Mouse (Mus musculus) intestine, embryonic 15.5 days (tissue): Measurements from ENCODE around the gene Psma4. TPM values are rescaled to one million over a fixed set of nuclear protein-coding genes. Genes with fewer than 3 reads are reported as not detected.

Experiments used
- ATAC-seq: fragments of 200-750 bp; cut with Nextera tagmentation; 2 replicates; pipeline ENCODE4 v1.8.0; 2017; ENCODE audit warnings: moderate TSS enrichment, moderate library complexity
- H3K27ac ChIP-seq: fragments of 300-500 bp; sonication (generic); 2 replicates; pipeline ENCODE4 v1.5.1; 2015; ENCODE audit warnings: mild to moderate bottlenecking, inconsistent platforms
- H3K27me3 ChIP-seq: fragments of 300-500 bp; sonication (generic); replicated peaks from 2 replicates; pipeline ENCODE4 v1.6.1; 2015; ENCODE audit warnings: inconsistent platforms
- H3K36me3 ChIP-seq: fragments of 300-500 bp; sonication (generic); 2 replicates; pipeline ENCODE4 v1.6.1; 2015; ENCODE audit warnings: inconsistent platforms
- H3K4me1 ChIP-seq: fragments of 300-500 bp; sonication (generic); replicated peaks from 2 replicates; pipeline ENCODE4 v1.6.1; 2015; ENCODE audit warnings: inconsistent platforms
- H3K4me2 ChIP-seq: fragments of 300-500 bp; sonication (generic); replicated peaks from 2 replicates; pipeline ENCODE4 v1.6.1; 2015; ENCODE audit warnings: mild to moderate bottlenecking, inconsistent platforms
- H3K4me3 ChIP-seq: fragments of 300-500 bp; sonication (generic); replicated peaks from 2 replicates; pipeline ENCODE4 v1.5.1; 2015; ENCODE audit warnings: inconsistent platforms
- H3K9ac ChIP-seq: fragments of 300-500 bp; sonication (generic); 2 replicates; pipeline ENCODE4 v1.6.1; 2015; ENCODE audit warnings: inconsistent platforms
- H3K9me3 ChIP-seq: fragments of 300-500 bp; sonication (generic); 2 replicates; pipeline ENCODE4 v1.6.1; 2016; ENCODE audit warnings: inconsistent platforms
- WGBS: fragments of 180-500 bp; shearing (Covaris S2); methylation state at CpG from one replicate; pipeline ENCODE4 v1.1.7; 2015; 5-methylcytosine and 5-hydroxymethylcytosine counted together
- polyA plus RNA-seq: library from polyadenylated mRNA; unstranded; fragments of >200 nt; fragmentation: Nextera tagmentation; extraction: Ambion mirVana; gene quantifications from 2 replicates; pipeline ENCODE4 v1.2.1, GENCODE M21; 2015

Psma4 gene
- polyA plus RNA-seq = 305 TPM in 2 replicates

- peak; percentile 100 for ATAC-seq
- under 1% methylated on average over 64 of the region's 65 CpGs for WGBS
- Histone ChIP-seq H3K4me2 (peak within 1 kb of the TSS; percentile 59), H3K9me3 (no peaks in the 10 kb centered on the region), H3K9ac (peak within 1 kb of the TSS; percentile 88), H3K27me3 (no peaks in the 10 kb centered on the region), H3K4me3 (peak within 1 kb of the TSS; percentile 89), H3K4me1 (peaks cover 8% of the 10 kb centered on the region), H3K27ac (peak within 1 kb of the TSS; percentile 94), H3K36me3 (0 out of 2 replicates have a peak, but pooled peaks cover 6% of the 10 kb centered on the region)
These were observed at the start of gene Psma4, which contains the start of gene AY074887 for GRCm38 (mm10) chr9:54950575-54951321. Psma4 (plus strand) TSS chr9:54950790. AY074887 (minus strand) TSS chr9:54950998.

GRCm38 (mm10) chr9:54909446-54909845 lies 41.1 kb upstream of the Psma4 start:
- Histone ChIP-seq H3K27ac (no peak overlapping the region), H3K4me1 (no peaks in the 10 kb centered on the region), H3K4me3 (no peak overlapping the region), H3K4me2 (no peak overlapping the region), H3K9me3 (no peaks in the 10 kb centered on the region), H3K9ac (no peak overlapping the region), H3K27me3 (no peaks in the 10 kb centered on the region), H3K36me3 (peaks cover 12% of the 10 kb centered on the region)
- ATAC-seq = no peak
- WGBS = 66% methylated on average over 5 of the region's 5 CpGs

- H3K27ac ChIP-seq = no peak overlapping the region
- no peaks in the 10 kb centered on the region for H3K36me3 ChIP-seq
- no peak for ATAC-seq
These were observed 35.0 kb upstream of the Psma4 start for GRCm38 (mm10) chr9:54915576-54915975.

GRCm38 (mm10) chr9:54916401-54916800 lies 34.2 kb upstream of the Psma4 start:
- no peaks in the 10 kb centered on the region for H3K9me3 ChIP-seq
- H3K9ac ChIP-seq = no peak overlapping the region
- peak overlapping the region; percentile 84 for H3K4me2 ChIP-seq
- peak; percentile 8 for ATAC-seq
- no peak overlapping the region for H3K27ac ChIP-seq
- no peaks in the 10 kb centered on the region for H3K27me3 ChIP-seq
- 79% methylated on average over 8 of the region's 8 CpGs for WGBS
- H3K36me3 ChIP-seq = no peaks in the 10 kb centered on the region
- no peaks in the 10 kb centered on the region for H3K4me1 ChIP-seq
- H3K4me3 ChIP-seq = 0 out of 2 replicates have a peak overlapping the region, but pooled peaks have one; percentile 67

More at GRCm38 (mm10) chr9:54915576-54915975, 35.0 kb upstream of the Psma4 start:
- Histone ChIP-seq H3K4me3 (no peak overlapping the region), H3K27me3 (no peaks in the 10 kb centered on the region), H3K9me3 (no peaks in the 10 kb centered on the region), H3K4me2 (no peak overlapping the region), H3K9ac (no peak overlapping the region), H3K4me1 (no peaks in the 10 kb centered on the region)
- WGBS = 61% methylated on average over 7 of the region's 7 CpGs

- H3K36me3 ChIP-seq = no peaks in the 10 kb centered on the region
- no peaks in the 10 kb centered on the region for H3K27me3 ChIP-seq
- H3K4me1 ChIP-seq = no peaks in the 10 kb centered on the region
- peak within 1 kb of the TSS; percentile 84 for H3K4me2 ChIP-seq
- no peaks in the 10 kb centered on the region for H3K9me3 ChIP-seq
- WGBS = under 1% methylated on average over 34 of the region's 34 CpGs
- H3K4me3 ChIP-seq = peak within 1 kb of the TSS; percentile 67
- ATAC-seq = peak; percentile 99
- peak within 1 kb of the TSS; percentile 67 for H3K27ac ChIP-seq
- peak within 1 kb of the TSS; percentile 63 for H3K9ac ChIP-seq
These were observed 33.4 kb upstream of the Psma4 start, which contains the start of gene Hykk for GRCm38 (mm10) chr9:54917010-54917677. Hykk (plus strand) TSS chr9:54917283.

- 75% methylated on average over 2 of the region's 2 CpGs for WGBS
- H3K9me3 ChIP-seq = no peaks in the 10 kb centered on the region
- no peaks in the 10 kb centered on the region for H3K27me3 ChIP-seq
- H3K9ac ChIP-seq = no peak overlapping the region
- no peak overlapping the region for H3K4me2 ChIP-seq
- no peaks in the 10 kb centered on the region for H3K4me1 ChIP-seq
- H3K36me3 ChIP-seq = no peaks in the 10 kb centered on the region
- H3K4me3 ChIP-seq = no peak overlapping the region
- H3K27ac ChIP-seq = no peak overlapping the region
- no peak for ATAC-seq
These were observed 32.4 kb upstream of the Psma4 start for GRCm38 (mm10) chr9:54918191-54918590.

- Histone ChIP-seq H3K4me2 (no peak overlapping the region), H3K27ac (no peak overlapping the region), H3K27me3 (no peaks in the 10 kb centered on the region), H3K9ac (no peak overlapping the region), H3K9me3 (no peaks in the 10 kb centered on the region), H3K36me3 (no peaks in the 10 kb centered on the region), H3K4me3 (no peak overlapping the region), H3K4me1 (no peaks in the 10 kb centered on the region)
- 84% methylated on average over 5 of the region's 5 CpGs for WGBS
- no peak for ATAC-seq
These were observed 31.8 kb upstream of the Psma4 start for GRCm38 (mm10) chr9:54918781-54919180.

- Histone ChIP-seq H3K27ac (no peak overlapping the region), H3K9ac (no peak overlapping the region), H3K4me3 (no peak overlapping the region), H3K9me3 (no peaks in the 10 kb centered on the region), H3K27me3 (no peaks in the 10 kb centered on the region), H3K4me1 (no peaks in the 10 kb centered on the region), H3K4me2 (no peak overlapping the region), H3K36me3 (no peaks in the 10 kb centered on the region)
- ATAC-seq = no peak
- WGBS = 54% methylated on average over 4 of the region's 4 CpGs
These were observed 30.6 kb upstream of the Psma4 start for GRCm38 (mm10) chr9:54919946-54920345.

- Histone ChIP-seq H3K9ac (no peak overlapping the region), H3K9me3 (no peaks in the 10 kb centered on the region), H3K36me3 (no peaks in the 10 kb centered on the region), H3K27ac (no peak overlapping the region), H3K4me3 (no peak overlapping the region), H3K4me1 (no peaks in the 10 kb centered on the region), H3K27me3 (no peaks in the 10 kb centered on the region), H3K4me2 (no peak overlapping the region)
- no peak for ATAC-seq
- WGBS = 86% methylated on average over 1 of the region's 1 CpGs
These were observed 19.8 kb upstream of the Psma4 start for GRCm38 (mm10) chr9:54930741-54931140.

GRCm38 (mm10) chr9:54931765-54932164 lies 18.8 kb upstream of the Psma4 start:
- ATAC-seq = no peak
- Histone ChIP-seq H3K27ac (no peak overlapping the region), H3K36me3 (no peaks in the 10 kb centered on the region), H3K27me3 (no peaks in the 10 kb centered on the region), H3K9me3 (no peaks in the 10 kb centered on the region), H3K9ac (no peak overlapping the region), H3K4me3 (no peak overlapping the region), H3K4me1 (no peaks in the 10 kb centered on the region), H3K4me2 (no peak overlapping the region)
- WGBS = 4% methylated on average over 1 of the region's 1 CpGs

- WGBS = 60% methylated on average over 2 of the region's 2 CpGs
- H3K36me3 ChIP-seq = no peaks in the 10 kb centered on the region
- no peak overlapping the region for H3K9ac ChIP-seq
- H3K4me2 ChIP-seq = no peak overlapping the region
- ATAC-seq = no peak
- no peaks in the 10 kb centered on the region for H3K9me3 ChIP-seq
- H3K27ac ChIP-seq = no peak overlapping the region
- no peaks in the 10 kb centered on the region for H3K27me3 ChIP-seq
- H3K4me1 ChIP-seq = no peaks in the 10 kb centered on the region
- no peak overlapping the region for H3K4me3 ChIP-seq
These were observed 18.2 kb upstream of the Psma4 start for GRCm38 (mm10) chr9:54932379-54932778.

GRCm38 (mm10) chr9:54942071-54942470 lies 8.5 kb upstream of the Psma4 start:
- Histone ChIP-seq H3K4me2 (no peak overlapping the region), H3K4me3 (no peak overlapping the region), H3K27me3 (no peaks in the 10 kb centered on the region), H3K4me1 (no peaks in the 10 kb centered on the region), H3K27ac (no peak overlapping the region), H3K36me3 (no peaks in the 10 kb centered on the region), H3K9ac (no peak overlapping the region), H3K9me3 (no peaks in the 10 kb centered on the region)
- 88% methylated on average over 4 of the region's 4 CpGs for WGBS
- ATAC-seq = no peak
